Mouse (Mus musculus) adipocyte (in vitro differentiated cells): ENCODE measurements around the gene 2410015M20Rik.
"Not testable (repeated sequence)": the region's sequence is repeated elsewhere in the genome, so short reads cannot be mapped to it uniquely, and the experiment has no call there.

Experiments
- DNase-seq: peaks from one replicate; pipeline ENCODE4 v3.0.0-alpha.2; 2016; ENCODE audit warnings: low spot score

2410015M20Rik gene

GRCm38 (mm10) chr17:56613236-56613844, 3.8 kb upstream of the 2410015M20Rik start, which contains the start of gene Rpl36:
TSS of gene Rpl36 (plus strand) at chr17:56613416.
- peak; percentile 96 for DNase-seq

- not testable (repeated sequence) for DNase-seq
Observed at GRCm38 (mm10) chr17:56612565-56612939, 3.0 kb upstream of the 2410015M20Rik start.

- no peak for DNase-seq
Observed at GRCm38 (mm10) chr17:56611861-56612564, 2.4 kb upstream of the 2410015M20Rik start.

GRCm38 (mm10) chr17:56611323-56611722, 1.8 kb upstream of the 2410015M20Rik start:
- DNase-seq, result no peak

GRCm38 (mm10) chr17:56608699-56609098, 872 bp downstream of the 2410015M20Rik start:
- DNase-seq, result peak; percentile 53

- DNase-seq, result no peak
Observed at GRCm38 (mm10) chr17:56607521-56608062, 2.0 kb downstream of the 2410015M20Rik start.

- no peak for DNase-seq
Observed at GRCm38 (mm10) chr17:56605431-56605830, 4.1 kb downstream of the 2410015M20Rik start.

GRCm38 (mm10) chr17:56604422-56604821, 5.1 kb downstream of the 2410015M20Rik start:
- no peak for DNase-seq

- DNase-seq, result no peak
Observed at GRCm38 (mm10) chr17:56604070-56604380, 5.5 kb downstream of the 2410015M20Rik start.

- DNase-seq, result no peak
Observed at GRCm38 (mm10) chr17:56603186-56604069, 6.1 kb downstream of the 2410015M20Rik start.

GRCm38 (mm10) chr17:56593527-56594271, 15.9 kb downstream of the 2410015M20Rik start:
- DNase-seq, result no peak

- no peak for DNase-seq
Observed at GRCm38 (mm10) chr17:56592553-56592952, 17.0 kb downstream of the 2410015M20Rik start.

GRCm38 (mm10) chr17:56588921-56589320, 20.6 kb downstream of the 2410015M20Rik start:
- DNase-seq, result no peak

GRCm38 (mm10) chr17:56587773-56588172, 21.8 kb downstream of the 2410015M20Rik start:
- DNase-seq, result no peak

- peak; percentile 48 for DNase-seq
Observed at GRCm38 (mm10) chr17:56585171-56585821, 24.3 kb downstream of the 2410015M20Rik start.

- DNase-seq, result peak; percentile 99
Observed at GRCm38 (mm10) chr17:56584257-56585130, 25.1 kb downstream of the 2410015M20Rik start, which contains the start of the genes Safb2 and Safb. TSS of gene Safb2 (minus strand) at chr17:56584585. TSS of gene Safb (plus strand) at chr17:56584825.

GRCm38 (mm10) chr17:56583611-56584256, 25.8 kb downstream of the 2410015M20Rik start:
- peak; percentile 80 for DNase-seq

- no peak for DNase-seq
Observed at GRCm38 (mm10) chr17:56583071-56583470, 26.5 kb downstream of the 2410015M20Rik start.

- no peak for DNase-seq
Observed at GRCm38 (mm10) chr17:56572939-56573338, 36.6 kb downstream of the 2410015M20Rik start.
